Mouse (Mus musculus) forelimb bud, embryonic 11.5 days (tissue): ENCODE measurements around the gene Inpp5d.

Source experiments
- DNase-seq: peaks from one replicate; pipeline ENCODE4 v3.0.0-alpha.2; 2012; ENCODE audit warnings: low read depth, low spot score

The Inpp5d gene

DNA sequence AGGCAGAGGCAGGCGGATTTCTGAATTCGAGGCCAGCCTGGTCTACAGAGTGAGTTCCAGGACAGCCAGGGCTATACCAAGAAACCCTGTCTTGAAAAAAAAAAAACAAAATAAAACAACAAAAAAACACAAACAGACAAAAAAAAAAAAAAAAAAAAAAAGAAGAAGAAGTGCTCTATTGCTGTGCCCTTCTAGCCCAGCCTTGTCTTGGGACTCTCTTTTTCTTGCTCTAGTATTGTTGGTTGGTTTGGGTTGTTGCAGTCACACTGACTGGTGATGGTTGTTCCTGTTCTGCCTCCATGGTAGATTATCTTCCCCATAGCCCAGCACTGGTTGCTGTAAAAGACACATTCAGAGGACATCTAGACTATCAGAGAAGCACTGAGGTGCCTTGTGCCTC, 149.2 kb downstream of the Inpp5d start:
- DNase-seq, result no peak
